Mouse (Mus musculus) splenic B cell, adult 2 months (primary cell): ENCODE data around the gene Wwtr1.

ENCODE experiments used
- DNase-seq: peaks from one replicate; pipeline ENCODE4 v3.0.0-alpha.2; 2011; ENCODE audit warnings: low read depth, low spot score
- H3K27me3 ChIP-seq: 2 replicates; pipeline ENCODE4 v1.6.1; 2012; ENCODE audit warnings: mild to moderate bottlenecking, low read length, moderate library complexity, mixed read lengths; ENCODE audit not compliant: control insufficient read depth, poor library complexity, insufficient read depth, severe bottlenecking
- H3K36me3 ChIP-seq: 2 replicates; pipeline ENCODE4 v1.6.1; 2012; ENCODE audit warnings: mild to moderate bottlenecking, low read length, moderate library complexity, mixed read lengths; ENCODE audit not compliant: control insufficient read depth, poor library complexity, insufficient read depth, severe bottlenecking

The Wwtr1 gene

GRCm38 (mm10) chr3:57425089-57425730 lies 150.5 kb downstream of the Wwtr1 start, which contains the start of gene Tm4sf4:
Gene Tm4sf4, plus strand, starts transcription at chr3:57425314.
- no peaks in the 10 kb centered on the region for H3K27me3 ChIP-seq
- H3K36me3 ChIP-seq: no peaks in the 10 kb centered on the region
- DNase-seq: no peak

GRCm38 (mm10) chr3:57420660-57421059 lies 155.1 kb downstream of the Wwtr1 start:
- Histone ChIP-seq H3K36me3 (no peaks in the 10 kb centered on the region), H3K27me3 (no peaks in the 10 kb centered on the region)
- DNase-seq: no peak

- DNase-seq: no peak
- no peaks in the 10 kb centered on the region for H3K36me3 ChIP-seq
- H3K27me3 ChIP-seq: no peaks in the 10 kb centered on the region
These were observed 155.5 kb downstream of the Wwtr1 start for GRCm38 (mm10) chr3:57420233-57420632.

GRCm38 (mm10) chr3:57411535-57411934 lies 164.2 kb downstream of the Wwtr1 start:
- H3K27me3 ChIP-seq: no peaks in the 10 kb centered on the region
- no peaks in the 10 kb centered on the region for H3K36me3 ChIP-seq
- DNase-seq: no peak
